Mouse (Mus musculus): ENCODE data around the gene Mtmr1. TPM values are rescaled to one million over a fixed set of nuclear protein-coding genes. Genes with fewer than 3 reads are reported as not detected.

Gene Mtmr1
- polyA plus RNA-seq, 1 experiment from 2014 or later, result 11.3 TPM

- H3K4me3 ChIP-seq (ENCODE audit: low read depth, low read length), result no peak overlapping the region
- no peaks in the 10 kb centered on the region for H3K36me3 ChIP-seq (ENCODE audit: control insufficient read depth, insufficient read depth, low read length)
- ATAC-seq (ENCODE audit: low FRiP score), result no peak
- no peaks in the 10 kb centered on the region for H3K9me3 ChIP-seq (ENCODE audit: control insufficient read depth, low read length)
- H3K9ac ChIP-seq (ENCODE audit: low read length), result no peak overlapping the region
- no peak overlapping the region for H3K4me2 ChIP-seq
- H3K27ac ChIP-seq (ENCODE audit: low read depth, low read length), result no peak overlapping the region
- DNase-seq (ENCODE audit: low spot score, missing footprints), result no peak
- no peaks in the 10 kb centered on the region for H3K4me1 ChIP-seq (ENCODE audit: control insufficient read depth, insufficient read depth, low read length)
- H3K27me3 ChIP-seq (ENCODE audit: control insufficient read depth, insufficient read depth, low read length), result no peaks in the 10 kb centered on the region; the same call in 1 of the 2 replicates
Measured at GRCm38 (mm10) chrX:71427491-71427890, 62.9 kb downstream of the Mtmr1 start.

- Histone ChIP-seq H3K9ac (ENCODE audit: low read length) (no peak overlapping the region), H3K9me3 (ENCODE audit: control insufficient read depth, low read length) (no peaks in the 10 kb centered on the region), H3K27me3 (ENCODE audit: control insufficient read depth, insufficient read depth, low read length) (no peaks in the 10 kb centered on the region; the same call in 1 of the 2 replicates), H3K4me3 (ENCODE audit: low read depth, low read length) (no peak overlapping the region), H3K4me2 (no peak overlapping the region), H3K27ac (ENCODE audit: low read depth, low read length) (no peak overlapping the region), H3K36me3 (ENCODE audit: control insufficient read depth, insufficient read depth, low read length) (no peaks in the 10 kb centered on the region), H3K4me1 (ENCODE audit: control insufficient read depth, insufficient read depth, low read length) (peaks cover 4% of the 10 kb centered on the region; the same call in 1 of the 2 replicates)
- DNase-seq (ENCODE audit: low spot score, missing footprints), result no peak
- 85% methylated on average over 5 of the region's 5 CpGs for WGBS
- ATAC-seq (ENCODE audit: low FRiP score), result no peak
Measured at GRCm38 (mm10) chrX:71430900-71431299, 66.3 kb downstream of the Mtmr1 start.

DNA sequence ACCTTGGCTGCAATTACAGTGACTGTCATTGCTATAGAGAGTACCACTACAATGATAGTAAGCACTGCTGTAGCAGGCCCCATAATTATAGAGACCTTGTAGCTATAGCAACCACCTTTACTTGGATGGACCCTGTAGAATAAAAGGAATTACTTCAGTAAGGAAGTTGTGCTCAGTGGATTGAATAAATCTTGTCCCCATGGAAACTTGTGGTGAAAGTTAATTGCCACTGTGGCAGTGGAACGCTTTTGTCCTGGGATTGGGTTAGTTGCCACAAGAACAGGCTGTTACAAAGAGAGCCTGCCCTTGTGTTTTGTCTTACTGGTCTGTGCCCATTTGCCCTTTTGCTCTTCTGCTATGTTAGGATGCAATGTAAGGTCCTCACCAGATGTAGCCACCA is 69.9 kb downstream of the Mtmr1 start:
- no peaks in the 10 kb centered on the region for H3K9me3 ChIP-seq (ENCODE audit: control insufficient read depth, low read length)
- no peaks in the 10 kb centered on the region for H3K36me3 ChIP-seq (ENCODE audit: control insufficient read depth, insufficient read depth, low read length)
- H3K9ac ChIP-seq (ENCODE audit: low read length), result no peak overlapping the region
- 63% methylated on average over 1 of the region's 1 CpGs for WGBS
- H3K4me3 ChIP-seq (ENCODE audit: low read depth, low read length), result no peak overlapping the region
- H3K4me1 ChIP-seq (ENCODE audit: control insufficient read depth, insufficient read depth, low read length), result peaks cover 4% of the 10 kb centered on the region; the same call in 1 of the 2 replicates
- no peak overlapping the region for H3K27ac ChIP-seq (ENCODE audit: low read depth, low read length)
- H3K27me3 ChIP-seq (ENCODE audit: control insufficient read depth, insufficient read depth, low read length), result peaks cover 3% of the 10 kb centered on the region; the same call in 1 of the 2 replicates
- ATAC-seq (ENCODE audit: low FRiP score), result peak; percentile 66
- no peak for DNase-seq (ENCODE audit: low spot score, missing footprints)
- H3K4me2 ChIP-seq, result no peak overlapping the region

DNA sequence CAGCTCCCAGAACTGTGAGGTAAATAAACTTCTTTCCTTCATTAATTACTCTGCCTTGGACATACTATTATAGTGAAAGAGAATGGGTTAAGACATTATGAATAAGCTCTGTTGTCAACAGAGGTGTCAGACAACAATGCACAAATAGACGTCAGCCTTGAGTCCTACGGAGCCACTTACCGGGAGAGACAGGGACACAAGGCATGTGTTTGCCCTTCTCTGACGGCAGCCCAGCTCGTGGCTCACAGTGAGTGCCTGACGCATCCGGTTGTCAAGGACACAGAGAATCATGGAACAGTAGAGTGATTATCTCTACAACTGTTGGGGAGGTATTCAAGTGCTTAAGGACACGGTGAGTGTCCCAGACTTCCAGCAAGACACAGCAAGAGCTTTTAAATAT is 70.3 kb downstream of the Mtmr1 start:
- Histone ChIP-seq H3K9me3 (ENCODE audit: control insufficient read depth, low read length) (no peaks in the 10 kb centered on the region), H3K4me2 (no peak overlapping the region), H3K36me3 (ENCODE audit: control insufficient read depth, insufficient read depth, low read length) (no peaks in the 10 kb centered on the region), H3K4me1 (ENCODE audit: control insufficient read depth, insufficient read depth, low read length) (peaks cover 4% of the 10 kb centered on the region; the same call in 1 of the 2 replicates), H3K27ac (ENCODE audit: low read depth, low read length) (no peak overlapping the region), H3K4me3 (ENCODE audit: low read depth, low read length) (no peak overlapping the region), H3K9ac (ENCODE audit: low read length) (no peak overlapping the region), H3K27me3 (ENCODE audit: control insufficient read depth, insufficient read depth, low read length) (peaks cover 3% of the 10 kb centered on the region; the same call in 1 of the 2 replicates)
- WGBS, result 36% methylated on average over 8 of the region's 8 CpGs
- no peak for DNase-seq (ENCODE audit: low spot score, missing footprints)
- peak; percentile 67 for ATAC-seq (ENCODE audit: low FRiP score)

- WGBS, result 83% methylated on average over 2 of the region's 2 CpGs
- Histone ChIP-seq H3K27me3 (ENCODE audit: control insufficient read depth, insufficient read depth, low read length) (peaks cover 3% of the 10 kb centered on the region; the same call in 1 of the 2 replicates), H3K9me3 (ENCODE audit: control insufficient read depth, low read length) (no peaks in the 10 kb centered on the region), H3K4me1 (ENCODE audit: control insufficient read depth, insufficient read depth, low read length) (peaks cover 4% of the 10 kb centered on the region; the same call in 1 of the 2 replicates), H3K4me2 (no peak overlapping the region), H3K27ac (ENCODE audit: low read depth, low read length) (no peak overlapping the region), H3K9ac (ENCODE audit: low read length) (no peak overlapping the region), H3K4me3 (ENCODE audit: low read depth, low read length) (no peak overlapping the region), H3K36me3 (ENCODE audit: control insufficient read depth, insufficient read depth, low read length) (no peaks in the 10 kb centered on the region)
- no peak for DNase-seq (ENCODE audit: low spot score, missing footprints)
- no peak for ATAC-seq (ENCODE audit: low FRiP score)
Measured at GRCm38 (mm10) chrX:71435542-71435941, 71.0 kb downstream of the Mtmr1 start.

- H3K4me2 ChIP-seq, result no peak overlapping the region
- ATAC-seq (ENCODE audit: low FRiP score), result no peak
- H3K4me1 ChIP-seq (ENCODE audit: control insufficient read depth, insufficient read depth, low read length), result peaks cover 4% of the 10 kb centered on the region; the same call in 1 of the 2 replicates
- no peak for DNase-seq (ENCODE audit: low spot score, missing footprints)
- H3K9me3 ChIP-seq (ENCODE audit: control insufficient read depth, low read length), result no peaks in the 10 kb centered on the region
- H3K36me3 ChIP-seq (ENCODE audit: control insufficient read depth, insufficient read depth, low read length), result no peaks in the 10 kb centered on the region
- peaks cover 3% of the 10 kb centered on the region; the same call in 1 of the 2 replicates for H3K27me3 ChIP-seq (ENCODE audit: control insufficient read depth, insufficient read depth, low read length)
- no peak overlapping the region for H3K9ac ChIP-seq (ENCODE audit: low read length)
- H3K4me3 ChIP-seq (ENCODE audit: low read depth, low read length), result no peak overlapping the region
- H3K27ac ChIP-seq (ENCODE audit: low read depth, low read length), result no peak overlapping the region
- WGBS, result 89% methylated on average over 6 of the region's 6 CpGs
Measured at GRCm38 (mm10) chrX:71439473-71439872, 74.9 kb downstream of the Mtmr1 start.

DNA sequence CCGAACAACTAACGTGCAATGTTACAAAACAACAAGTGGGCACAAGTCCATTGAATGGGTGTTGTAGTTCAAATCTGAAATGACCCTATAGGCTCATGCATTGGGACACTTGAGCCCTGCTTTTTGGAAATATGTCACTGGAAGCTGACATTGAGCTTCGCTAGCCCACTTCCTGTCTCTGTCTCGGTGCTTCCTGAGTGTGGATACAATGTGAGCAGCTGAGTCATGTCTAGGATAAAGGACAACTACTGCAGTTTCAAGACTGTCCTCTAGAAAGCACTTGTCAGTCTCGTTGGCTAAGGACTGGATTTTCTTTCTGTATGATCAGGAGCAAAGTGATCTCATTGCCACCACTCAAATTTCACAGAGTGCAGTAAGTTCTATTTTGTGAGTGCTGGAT is 78.4 kb downstream of the Mtmr1 start:
- Histone ChIP-seq H3K4me2 (no peak overlapping the region), H3K9me3 (ENCODE audit: control insufficient read depth, low read length) (no peaks in the 10 kb centered on the region), H3K36me3 (ENCODE audit: control insufficient read depth, insufficient read depth, low read length) (no peaks in the 10 kb centered on the region), H3K27me3 (ENCODE audit: control insufficient read depth, insufficient read depth, low read length) (no peaks in the 10 kb centered on the region; the same call in 1 of the 2 replicates), H3K9ac (ENCODE audit: low read length) (no peak overlapping the region), H3K4me3 (ENCODE audit: low read depth, low read length) (no peak overlapping the region), H3K27ac (ENCODE audit: low read depth, low read length) (no peak overlapping the region), H3K4me1 (ENCODE audit: control insufficient read depth, insufficient read depth, low read length) (no peaks in the 10 kb centered on the region)
- ATAC-seq (ENCODE audit: low FRiP score) (no peak), DNase-seq (ENCODE audit: low spot score, missing footprints) (no peak)
- 85% methylated on average over 5 of the region's 5 CpGs for WGBS

DNA sequence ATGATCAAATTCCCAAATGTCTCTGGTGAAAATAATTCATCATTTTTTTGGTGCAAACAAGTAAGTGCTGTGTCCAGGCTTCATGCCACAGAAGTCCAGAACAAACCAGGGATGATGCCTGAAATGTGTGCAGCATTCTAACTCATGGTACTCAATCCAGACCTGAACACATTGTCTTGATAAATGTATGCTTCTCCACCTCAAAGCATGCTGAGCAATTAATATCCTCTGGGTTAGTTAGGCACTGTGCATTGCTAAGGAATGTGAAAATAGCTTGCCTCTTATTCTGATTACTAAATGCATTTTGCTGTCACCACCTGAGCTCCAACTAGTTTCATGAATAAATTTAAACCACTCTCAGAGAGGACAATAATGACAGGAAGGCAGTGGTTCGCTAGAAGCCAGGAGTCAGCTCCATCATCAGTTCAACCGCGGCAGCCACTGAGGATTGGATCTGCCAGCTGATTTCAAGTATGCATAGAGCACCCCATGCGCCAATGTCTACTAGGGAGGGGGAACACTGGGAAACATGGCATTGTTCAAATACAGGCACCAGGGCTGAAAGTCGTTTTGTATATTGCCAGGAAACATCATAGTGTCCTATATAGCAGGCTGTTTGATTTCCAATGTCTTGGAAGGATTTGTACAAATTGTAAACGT is 91.6 kb downstream of the Mtmr1 start:
- Histone ChIP-seq H3K27ac (ENCODE audit: low read depth, low read length) (no peak overlapping the region), H3K4me1 (ENCODE audit: control insufficient read depth, insufficient read depth, low read length) (no peaks in the 10 kb centered on the region), H3K9ac (ENCODE audit: low read length) (no peak overlapping the region), H3K27me3 (ENCODE audit: control insufficient read depth, insufficient read depth, low read length) (no peaks in the 10 kb centered on the region), H3K9me3 (ENCODE audit: control insufficient read depth, low read length) (no peaks in the 10 kb centered on the region), H3K4me2 (no peak overlapping the region), H3K36me3 (ENCODE audit: control insufficient read depth, insufficient read depth, low read length) (no peaks in the 10 kb centered on the region), H3K4me3 (ENCODE audit: low read depth, low read length) (no peak overlapping the region)
- ATAC-seq (ENCODE audit: low FRiP score) (no peak), DNase-seq (ENCODE audit: low spot score, missing footprints) (no peak)
- WGBS, result 85% methylated on average over 6 of the region's 6 CpGs

DNA sequence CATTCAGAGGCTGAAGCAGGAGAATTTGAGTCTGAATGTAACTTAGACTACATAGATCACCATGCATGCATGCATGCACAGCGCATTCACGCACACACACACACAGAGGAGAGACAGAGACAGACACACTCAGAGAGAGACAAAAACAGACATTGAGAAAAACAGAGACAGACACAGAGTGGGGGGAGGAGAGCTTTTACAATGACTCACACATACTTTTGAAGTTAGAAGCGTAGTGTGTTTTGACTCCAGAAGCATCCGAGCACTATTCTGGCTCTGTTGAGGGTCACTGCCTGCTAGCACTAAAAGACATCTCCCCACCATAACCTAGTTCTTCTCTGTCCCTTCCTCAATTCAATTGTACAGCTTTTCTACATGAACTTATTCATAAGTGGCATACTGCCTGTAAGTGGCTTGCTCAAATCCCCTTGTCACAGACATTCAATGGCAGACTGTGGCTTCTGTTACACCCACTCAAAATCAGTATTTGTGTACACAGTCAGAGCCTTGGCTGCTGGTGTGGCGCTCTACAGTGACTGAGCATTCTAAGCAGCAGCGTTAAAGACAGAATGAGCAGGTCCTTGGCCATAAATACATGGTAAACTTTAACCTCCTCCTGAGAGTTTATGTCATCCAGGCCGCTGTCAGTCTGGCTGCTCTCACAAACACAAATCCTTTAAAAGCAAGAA is 99.7 kb downstream of the Mtmr1 start:
- DNase-seq (ENCODE audit: low spot score, missing footprints), result no peak
- ATAC-seq (ENCODE audit: low FRiP score), result no peak
- WGBS, result 82% methylated on average over 7 of the region's 7 CpGs
- H3K4me1 ChIP-seq (ENCODE audit: control insufficient read depth, insufficient read depth, low read length), result no peaks in the 10 kb centered on the region
- no peaks in the 10 kb centered on the region for H3K27me3 ChIP-seq (ENCODE audit: control insufficient read depth, insufficient read depth, low read length)
- no peaks in the 10 kb centered on the region for H3K9me3 ChIP-seq (ENCODE audit: control insufficient read depth, low read length)
- H3K4me3 ChIP-seq (ENCODE audit: low read depth, low read length), result no peak overlapping the region
- H3K4me2 ChIP-seq, result no peak overlapping the region
- no peaks in the 10 kb centered on the region for H3K36me3 ChIP-seq (ENCODE audit: control insufficient read depth, insufficient read depth, low read length)
- H3K27ac ChIP-seq (ENCODE audit: low read depth, low read length), result no peak overlapping the region
- no peak overlapping the region for H3K9ac ChIP-seq (ENCODE audit: low read length)

Measured in midbrain, embryonic 11.5 days (tissue).